Mouse (Mus musculus): ENCODE results near the gene Hist1h2ap.
"Not testable (repeated sequence)": the region's sequence is repeated elsewhere in the genome, so short reads cannot be mapped to it uniquely, and the experiment has no call there.

Hist1h2ap gene

DNA sequence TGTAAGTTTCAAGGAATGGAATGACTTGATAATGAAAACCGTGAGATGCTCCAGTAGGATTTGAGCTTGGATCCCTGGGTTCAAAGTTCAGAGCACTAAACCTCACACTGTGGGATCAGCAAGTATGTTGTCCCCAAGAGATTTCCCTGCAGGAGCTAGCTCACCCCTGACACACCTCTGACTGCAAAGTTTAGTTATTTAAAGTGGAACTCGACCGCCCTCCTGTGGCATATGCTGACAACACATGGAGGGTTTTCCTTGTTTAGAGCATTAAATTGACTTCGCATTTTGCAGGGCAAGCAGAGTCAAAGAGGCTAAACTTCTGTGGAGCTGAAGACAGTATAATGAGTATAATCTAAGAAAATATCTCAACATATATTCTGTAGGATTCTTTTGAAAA, 30.2 kb downstream of the Hist1h2ap start:
- not testable (repeated sequence) for DNase-seq

DNA sequence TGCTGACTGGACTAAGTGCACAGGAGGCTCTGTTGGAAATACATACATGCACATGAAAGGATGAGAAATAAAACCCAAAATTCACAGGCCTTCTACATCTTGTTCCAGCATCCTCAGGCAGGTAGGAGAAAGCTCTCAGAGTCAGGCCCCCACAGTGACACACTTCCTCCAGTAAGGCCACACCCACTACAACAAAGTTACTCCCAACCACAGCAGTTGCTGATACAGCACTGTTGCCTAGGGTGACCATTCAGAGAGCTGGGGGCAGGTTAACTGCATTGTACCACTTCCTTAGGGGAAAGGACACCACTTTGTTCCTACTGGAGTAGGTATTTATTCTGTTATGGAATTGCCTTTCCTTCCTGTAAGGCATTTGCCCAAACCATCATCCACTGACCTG, 36.1 kb downstream of the Hist1h2ap start:
- not testable (repeated sequence) for DNase-seq

DNA sequence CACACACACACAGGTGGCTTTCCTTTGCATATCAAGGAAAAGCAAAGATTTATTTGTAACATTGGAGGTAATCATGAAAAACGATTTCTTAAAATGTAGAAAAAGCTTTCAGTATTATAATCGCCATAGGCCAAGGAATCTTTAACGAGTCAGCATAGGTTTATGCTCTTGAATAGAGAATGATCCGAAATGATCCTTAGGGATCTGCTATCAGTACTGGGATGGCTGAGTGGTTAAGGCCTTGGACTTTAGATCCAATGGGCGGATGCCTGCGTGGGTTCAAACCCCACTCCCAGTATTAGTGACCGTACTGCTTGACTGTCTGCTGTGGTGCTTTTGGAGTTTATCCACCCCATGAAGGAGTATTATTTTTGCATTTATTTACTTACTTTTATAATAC, 37.7 kb downstream of the Hist1h2ap start:
- no peak for DNase-seq

DNA sequence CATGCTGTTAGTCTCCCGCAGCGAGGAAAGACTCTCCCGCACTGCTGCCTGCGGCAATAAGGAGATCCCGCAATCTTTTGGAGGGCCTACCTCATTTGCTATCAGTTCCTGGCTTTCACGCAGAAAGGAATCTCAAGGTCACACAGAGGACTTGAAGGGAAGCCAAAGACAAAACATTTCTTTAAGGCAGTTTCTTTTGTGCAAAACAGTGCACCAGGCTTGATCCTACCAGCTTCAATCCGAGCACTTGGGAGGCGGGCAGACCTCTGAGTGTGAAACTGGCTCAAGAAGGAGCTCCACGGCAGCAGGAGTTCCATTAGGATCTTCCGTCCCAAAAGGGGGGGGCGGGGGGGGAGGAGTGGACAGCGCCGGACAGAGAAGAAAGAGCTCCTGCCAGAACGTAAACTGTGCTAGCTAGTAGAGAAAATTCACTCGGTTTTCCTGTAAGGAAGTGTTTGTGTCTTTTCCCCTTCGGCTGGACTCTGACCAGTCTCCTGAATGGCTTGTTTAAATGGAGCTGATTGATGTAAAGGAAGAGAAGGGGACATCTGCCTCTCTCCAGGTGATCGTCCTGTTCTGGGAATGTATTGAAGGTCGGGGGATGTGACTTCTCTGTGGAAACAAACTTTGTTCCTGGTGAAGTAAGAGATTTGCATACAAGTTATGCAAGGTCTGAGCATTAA, 42.6 kb downstream of the Hist1h2ap start:
- no peak for DNase-seq

DNA sequence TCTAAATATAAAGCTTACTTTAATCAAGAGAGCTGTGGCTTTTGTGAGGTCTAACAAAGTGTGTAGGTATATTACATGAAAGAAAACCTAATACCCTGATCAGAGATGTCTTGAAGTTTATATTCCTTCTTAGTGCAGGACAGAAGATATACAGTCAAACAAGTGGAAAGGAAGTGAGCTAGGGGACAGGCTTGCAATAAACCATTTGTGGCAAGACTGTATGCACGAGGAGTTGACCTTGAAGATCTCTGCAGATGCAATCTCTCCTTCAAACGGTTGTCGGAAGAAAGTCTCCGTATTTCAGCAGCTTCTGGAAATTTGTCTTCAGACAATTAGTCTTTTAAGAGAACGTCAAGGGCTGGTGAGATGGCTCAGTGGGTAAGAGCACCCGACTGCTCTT, 43.4 kb downstream of the Hist1h2ap start:
- no peak for DNase-seq

DNA sequence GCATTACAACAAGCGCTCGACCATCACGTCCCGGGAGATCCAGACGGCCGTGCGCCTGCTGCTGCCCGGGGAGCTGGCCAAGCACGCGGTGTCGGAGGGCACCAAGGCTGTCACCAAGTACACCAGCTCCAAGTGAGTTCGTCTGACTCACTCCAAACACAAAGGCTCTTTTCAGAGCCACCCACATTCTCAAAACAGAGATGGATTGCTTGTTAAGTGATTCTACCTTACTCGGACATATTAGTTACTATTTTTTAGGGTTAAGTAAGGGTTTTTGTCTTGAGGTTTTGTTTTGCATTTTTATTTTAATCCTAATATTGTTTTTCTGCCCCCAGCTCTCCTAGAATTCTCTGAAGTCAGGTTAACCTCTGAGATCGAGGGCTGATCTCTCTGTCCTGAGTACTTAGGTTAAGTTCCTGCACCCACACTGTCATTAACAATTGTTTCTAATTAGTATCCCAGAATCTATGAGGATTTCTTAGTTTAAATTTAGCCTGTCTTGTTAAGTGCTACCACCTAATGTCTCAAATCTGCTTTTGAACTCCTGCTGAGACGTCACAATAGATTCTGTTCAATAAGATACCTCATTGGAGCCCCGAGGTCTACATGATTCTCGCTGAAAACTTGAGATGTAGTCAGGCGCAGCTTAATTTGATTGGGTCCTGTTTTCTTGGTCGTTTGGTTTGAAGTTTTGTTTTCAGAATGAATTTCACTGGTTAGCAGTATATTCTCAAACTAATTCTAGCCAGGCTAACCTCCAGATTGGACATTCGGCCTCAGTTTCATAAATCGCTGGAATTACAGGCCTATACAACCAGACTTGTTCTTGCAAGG, 45.3 kb downstream of the Hist1h2ap start:
- no peak for DNase-seq

DNA sequence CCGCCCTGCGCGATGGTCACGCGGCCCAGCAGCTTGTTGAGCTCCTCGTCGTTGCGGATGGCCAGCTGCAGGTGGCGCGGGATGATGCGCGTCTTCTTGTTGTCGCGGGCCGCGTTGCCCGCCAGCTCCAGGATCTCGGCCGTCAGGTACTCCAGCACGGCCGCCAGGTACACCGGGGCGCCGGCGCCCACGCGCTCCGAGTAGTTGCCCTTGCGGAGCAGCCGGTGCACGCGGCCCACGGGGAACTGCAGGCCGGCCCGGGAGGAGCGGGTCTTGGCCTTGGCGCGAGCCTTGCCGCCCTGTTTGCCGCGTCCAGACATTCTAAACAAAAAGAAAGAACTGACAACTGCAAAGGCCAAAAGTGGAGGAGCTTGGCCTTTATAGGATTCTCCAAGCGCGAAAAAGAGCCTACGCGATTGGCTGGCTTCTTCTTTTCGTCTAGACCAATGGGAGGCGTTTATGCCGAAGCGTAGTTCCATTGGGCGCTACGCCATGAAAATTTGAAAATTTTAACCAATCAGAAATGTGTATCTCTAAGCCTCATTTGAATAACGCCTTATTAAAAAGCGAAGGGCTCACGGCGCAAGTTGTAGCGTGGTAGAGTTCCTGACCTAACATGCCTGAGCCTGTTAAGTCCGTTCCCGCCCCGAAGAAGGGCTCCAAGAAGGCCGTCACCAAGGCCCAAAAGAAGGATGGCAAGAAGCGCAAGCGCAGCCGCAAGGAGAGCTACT, 46.2 kb downstream of the Hist1h2ap start, which contains the start of the genes Hist1h2an and Hist1h2bp:
Gene Hist1h2an (minus strand): TSS at position 320 of the 731 bp plus-strand sequence.
Gene Hist1h2bp (plus strand): TSS at position 563 of the 731 bp plus-strand sequence.
- DNase-seq, result peak; percentile 73

DNA sequence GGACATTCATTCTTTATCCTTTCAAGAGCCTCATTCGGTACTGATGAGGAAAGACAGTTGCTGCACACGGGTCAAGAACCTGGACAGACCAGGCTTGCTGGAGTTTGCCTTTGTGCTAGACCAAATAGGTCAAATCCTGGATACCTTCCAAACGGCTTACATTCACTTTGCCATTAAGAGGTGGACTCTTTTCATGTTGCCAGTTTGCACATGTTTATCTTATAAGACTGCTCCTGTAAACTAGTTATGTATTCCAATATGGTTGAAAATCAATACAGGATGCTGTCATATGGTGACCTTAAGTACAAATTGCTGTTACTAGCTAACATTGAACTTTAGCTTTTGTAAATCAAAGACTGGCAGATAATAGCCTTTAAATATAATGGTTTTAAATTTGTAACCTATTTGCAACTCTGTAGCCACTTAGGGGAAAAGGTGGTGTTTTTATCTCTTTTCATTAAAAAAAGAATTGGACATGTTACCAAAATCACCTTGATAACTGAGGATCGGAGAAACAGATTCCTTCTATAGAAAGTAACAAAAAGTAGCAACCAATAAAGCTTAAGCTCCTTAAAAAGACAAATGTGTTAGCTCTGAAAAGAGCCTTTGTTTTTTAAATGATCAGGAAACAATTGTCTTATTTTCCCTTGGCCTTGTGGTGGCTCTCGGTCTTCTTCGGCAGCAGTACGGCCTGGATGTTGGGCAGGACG, 47.0 kb downstream of the Hist1h2ap start:
- DNase-seq, result no peak

DNA sequence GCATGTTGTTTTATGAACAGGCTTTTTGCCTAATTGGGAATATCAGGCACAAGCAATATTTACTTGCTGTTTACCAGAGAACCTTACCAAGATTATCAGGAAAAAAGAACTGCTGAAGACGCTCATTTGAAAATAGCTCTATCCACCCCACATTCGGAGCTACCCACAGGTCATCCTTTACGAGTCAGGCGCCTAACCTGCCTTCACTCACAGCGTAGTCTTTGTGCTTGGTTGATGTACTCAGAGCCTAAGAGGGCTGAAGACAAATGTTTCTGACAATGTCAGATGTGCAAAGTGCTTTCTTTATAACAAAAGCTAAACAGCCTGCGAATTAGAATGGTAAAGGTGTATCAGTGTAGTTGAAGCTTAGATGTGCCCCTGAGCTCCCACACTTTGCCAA, 49.0 kb downstream of the Hist1h2ap start:
- DNase-seq, result no peak

DNA sequence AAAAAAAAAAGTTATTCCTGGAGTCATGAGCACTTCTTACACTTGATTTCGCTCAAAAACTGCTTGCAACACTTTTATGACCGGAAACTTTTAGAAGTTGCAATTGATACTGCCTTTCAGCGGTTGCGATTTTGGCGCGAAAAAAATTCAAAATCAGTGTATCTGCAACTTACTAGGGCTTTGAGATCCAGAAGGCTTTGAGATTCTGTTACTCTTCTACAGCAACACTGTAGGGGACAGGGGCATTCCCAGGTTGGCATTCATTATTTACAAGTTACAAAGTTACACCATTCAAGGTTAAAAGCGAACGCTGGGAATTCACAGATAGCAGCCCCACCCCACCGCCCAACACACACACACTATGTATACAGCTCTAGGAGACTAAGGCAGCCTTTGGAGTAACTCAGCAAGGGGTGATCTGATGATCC, 49.6 kb downstream of the Hist1h2ap start:
- no peak for DNase-seq

DNA sequence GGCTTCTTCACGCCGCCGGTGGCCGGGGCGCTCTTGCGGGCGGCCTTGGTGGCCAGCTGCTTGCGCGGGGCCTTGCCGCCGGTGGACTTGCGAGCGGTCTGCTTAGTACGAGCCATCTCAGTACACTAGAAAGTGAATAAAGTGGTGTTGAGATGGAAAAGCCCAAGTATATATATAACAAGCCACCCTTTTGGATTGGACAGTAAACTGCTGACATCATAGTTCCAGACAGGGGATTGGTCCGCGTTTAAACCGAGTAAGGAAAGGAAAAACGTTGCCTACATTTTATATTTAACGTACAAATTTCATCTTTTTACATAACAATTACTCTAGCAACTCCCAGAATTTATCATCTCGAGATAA, 50.1 kb downstream of the Hist1h2ap start, which contains the start of gene Hist1h3i:
Gene Hist1h3i (minus strand): TSS at position 116 of the 363 bp plus-strand sequence.
- no peak for DNase-seq
